Mouse (Mus musculus) hindbrain, embryonic 16.5 days (tissue): Measurements from ENCODE around the gene Zfp385b. TPM values are rescaled to one million over a fixed set of nuclear protein-coding genes. Genes with fewer than 3 reads are reported as not detected.
A peak's percentile ranks its signal among the peaks of the same experiment; 100 is the strongest.

Experiments
- ATAC-seq: fragments of 200-750 bp; cut with Nextera tagmentation; 2 replicates; pipeline ENCODE4 v1.8.0; 2017; ENCODE audit warnings: moderate TSS enrichment, moderate library complexity
- H3K27ac ChIP-seq: fragments of 300-500 bp; sonication (generic); 2 replicates; pipeline ENCODE4 v1.5.1; 2014; ENCODE audit warnings: low read depth, mild to moderate bottlenecking, control low read depth, low read length, moderate library complexity
- H3K27me3 ChIP-seq: fragments of 300-500 bp; sonication (generic); replicated peaks from 2 replicates; pipeline ENCODE4 v1.6.1; 2014; ENCODE audit warnings: low read length; ENCODE audit not compliant: control insufficient read depth, insufficient read depth
- H3K36me3 ChIP-seq: fragments of 300-500 bp; sonication (generic); 2 replicates; pipeline ENCODE4 v1.6.1; 2014; ENCODE audit warnings: mild to moderate bottlenecking, low read length, moderate library complexity, mixed read lengths; ENCODE audit not compliant: control insufficient read depth, insufficient read depth
- H3K4me1 ChIP-seq: fragments of 300-500 bp; sonication (generic); 2 replicates; pipeline ENCODE4 v1.6.1; 2014; ENCODE audit warnings: low read depth, low read length; ENCODE audit not compliant: control insufficient read depth, insufficient read depth
- H3K4me2 ChIP-seq: fragments of 300-500 bp; sonication (generic); 2 replicates; pipeline ENCODE4 v1.6.1; 2014; ENCODE audit warnings: mild to moderate bottlenecking, low read length, control low read depth, moderate library complexity
- H3K4me3 ChIP-seq: fragments of 300-500 bp; sonication (generic); 2 replicates; pipeline ENCODE4 v1.5.1; 2014; ENCODE audit warnings: mild to moderate bottlenecking, low read length, control low read depth, moderate library complexity
- H3K9ac ChIP-seq: fragments of 300-500 bp; sonication (generic); 2 replicates; pipeline ENCODE4 v1.6.1; 2014; ENCODE audit warnings: low read depth, mild to moderate bottlenecking, control low read depth, low read length, moderate library complexity
- H3K9me3 ChIP-seq: fragments of 300-500 bp; sonication (generic); 2 replicates; pipeline ENCODE4 v1.6.1; 2014; ENCODE audit warnings: mild to moderate bottlenecking, low read length, moderate library complexity; ENCODE audit not compliant: control insufficient read depth
- WGBS: fragments of 180-500 bp; shearing (Covaris S2); extraction: QIAGEN DNeasy Blood & Tissue Kit; methylation state at CpG from one replicate; pipeline ENCODE4 v1.1.7; 2014; 5-methylcytosine and 5-hydroxymethylcytosine counted together
- polyA plus RNA-seq: library from polyadenylated mRNA; unstranded; fragments of >200 nt; fragmentation: Nextera tagmentation; extraction: Ambion mirVana; gene quantifications from 2 replicates; pipeline ENCODE4 v1.2.1, GENCODE M21; 2015

Gene Zfp385b
- polyA plus RNA-seq, 1 experiment from 2014 or later, result 17.4 TPM

DNA sequence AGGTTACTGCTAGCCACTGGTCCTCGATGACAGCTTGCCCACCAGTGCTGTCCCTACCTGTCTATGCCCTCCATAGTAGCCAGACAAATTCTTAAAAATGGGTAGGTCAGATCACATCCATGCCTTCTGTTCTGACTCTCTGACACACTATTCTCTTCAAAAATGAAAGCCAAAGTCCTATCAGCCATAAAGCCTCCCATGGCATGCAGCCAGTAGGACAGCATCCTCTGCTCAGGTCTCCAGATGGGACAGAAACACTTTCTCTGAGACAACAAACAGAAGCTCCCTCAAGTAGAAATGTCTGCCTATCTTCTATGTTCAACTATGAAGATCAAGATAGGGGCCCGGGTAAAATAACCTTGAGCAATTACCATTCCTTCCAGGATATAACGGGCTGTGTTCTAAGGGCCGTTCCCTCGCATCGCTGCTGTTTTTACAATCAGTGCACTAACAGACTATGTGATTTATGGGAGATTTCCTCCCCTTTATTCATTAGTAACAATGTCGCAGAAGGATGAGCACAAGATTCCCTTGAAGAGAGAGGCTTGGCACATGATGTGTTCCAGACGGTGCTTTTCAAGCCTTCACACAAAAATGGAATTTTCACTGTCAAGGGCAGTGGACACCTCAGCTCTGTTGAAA is 49.3 kb downstream of the Zfp385b start:
- H3K4me3 ChIP-seq, result no peak overlapping the region
- 0 out of 2 replicates have a peak, but pooled peaks have one; percentile 14 for ATAC-seq
- no peaks in the 10 kb centered on the region for H3K9me3 ChIP-seq
- H3K27ac ChIP-seq, result no peak overlapping the region
- H3K27me3 ChIP-seq, result no peaks in the 10 kb centered on the region
- H3K4me2 ChIP-seq, result no peak overlapping the region
- H3K36me3 ChIP-seq, result no peaks in the 10 kb centered on the region
- no peak overlapping the region for H3K9ac ChIP-seq
- 79% methylated on average over 8 of the region's 8 CpGs for WGBS
- peaks cover 4% of the 10 kb centered on the region for H3K4me1 ChIP-seq

DNA sequence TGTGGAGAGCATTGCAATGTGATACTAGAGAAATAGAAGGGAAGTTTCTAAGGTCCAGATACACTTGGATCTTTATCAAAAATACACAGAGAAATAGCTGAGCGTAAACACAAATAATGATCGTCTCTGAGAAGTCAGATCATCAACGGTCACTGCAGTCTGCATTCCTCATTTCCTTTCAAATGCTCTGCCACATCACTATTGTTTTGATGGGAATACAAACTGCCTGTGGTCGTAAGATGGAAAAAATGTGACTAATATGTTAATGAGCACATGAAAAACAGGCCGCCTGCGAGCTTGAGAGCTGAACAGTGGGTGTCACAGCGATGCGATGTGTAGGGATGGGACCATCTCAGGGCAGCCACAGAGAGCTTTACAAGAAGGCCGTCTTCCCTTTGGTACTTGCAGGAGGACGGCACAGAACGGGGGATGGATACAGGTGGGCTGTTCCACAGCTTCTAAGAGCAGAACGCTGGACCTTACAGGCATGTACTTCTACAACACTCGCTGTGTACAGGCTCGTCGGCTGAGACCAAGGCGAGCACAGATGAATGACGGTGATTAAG is 51.0 kb downstream of the Zfp385b start:
- H3K9ac ChIP-seq, result no peak overlapping the region
- H3K4me3 ChIP-seq, result no peak overlapping the region
- no peaks in the 10 kb centered on the region for H3K27me3 ChIP-seq
- whole genome bisulfite sequencing, result 46% methylated on average over 17 of the region's 17 CpGs
- no peak overlapping the region for H3K27ac ChIP-seq
- no peaks in the 10 kb centered on the region for H3K9me3 ChIP-seq
- H3K36me3 ChIP-seq, result no peaks in the 10 kb centered on the region
- 0 out of 2 replicates have a peak, but pooled peaks have one; percentile 45 for ATAC-seq
- H3K4me1 ChIP-seq, result peaks cover 4% of the 10 kb centered on the region
- peak overlapping the region; percentile 35 for H3K4me2 ChIP-seq

DNA sequence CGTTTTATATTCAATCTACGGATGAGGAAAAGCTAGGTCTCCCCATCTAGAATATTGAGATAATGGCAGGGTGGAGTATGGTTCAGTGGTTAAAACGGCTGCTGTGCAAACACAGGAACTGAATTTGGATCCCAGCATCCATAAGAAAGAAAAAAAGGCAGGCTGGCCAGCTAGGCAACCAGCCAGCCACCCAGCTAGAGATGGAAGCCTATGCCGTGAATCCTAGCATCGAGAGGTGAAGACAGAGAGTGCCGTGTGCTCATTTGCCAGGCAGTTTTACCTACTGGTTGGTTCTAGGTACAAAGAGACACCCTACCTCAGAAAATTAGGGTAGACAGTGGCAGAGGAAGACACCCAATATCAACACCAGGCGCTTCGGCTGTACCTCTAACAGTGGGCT is 57.5 kb downstream of the Zfp385b start:
- H3K4me3 ChIP-seq, result no peak overlapping the region
- WGBS, result 93% methylated on average over 8 of the region's 8 CpGs
- no peaks in the 10 kb centered on the region for H3K36me3 ChIP-seq
- no peaks in the 10 kb centered on the region for H3K27me3 ChIP-seq
- ATAC-seq, result no peak
- H3K9me3 ChIP-seq, result no peaks in the 10 kb centered on the region
- no peak overlapping the region for H3K4me2 ChIP-seq
- no peak overlapping the region for H3K9ac ChIP-seq
- no peaks in the 10 kb centered on the region for H3K4me1 ChIP-seq
- H3K27ac ChIP-seq, result no peak overlapping the region

DNA sequence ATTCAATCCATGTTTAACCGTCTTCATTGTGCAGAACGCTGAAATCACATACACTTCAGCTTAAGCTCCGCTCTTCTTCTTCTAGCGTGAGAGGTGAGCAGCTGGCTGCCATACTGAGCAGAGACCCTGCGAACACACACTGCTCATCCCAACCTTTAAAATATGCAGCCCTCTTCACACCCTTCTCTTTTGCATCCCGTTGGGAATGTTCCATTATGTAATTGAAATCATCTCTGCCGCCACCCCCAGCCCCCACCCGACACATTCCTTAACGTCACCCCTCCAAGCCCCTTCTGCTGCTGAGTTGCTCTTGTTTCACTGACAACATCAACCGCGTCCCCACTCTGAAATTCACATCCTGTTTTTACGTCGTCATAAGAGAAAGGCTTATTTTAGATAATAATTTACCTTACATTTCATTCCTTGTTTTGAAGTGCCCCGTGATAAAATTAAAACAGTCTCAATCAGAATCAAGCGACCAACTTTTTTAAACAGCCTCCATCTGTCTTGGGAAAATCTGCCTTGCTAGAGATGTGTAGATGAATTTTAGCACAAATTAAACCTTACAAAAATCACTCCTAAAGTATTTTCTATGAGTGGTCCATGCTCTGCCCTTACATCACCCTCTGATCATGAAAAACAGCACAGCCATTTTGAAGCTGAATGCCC is 60.9 kb downstream of the Zfp385b start:
- no peak for ATAC-seq

DNA sequence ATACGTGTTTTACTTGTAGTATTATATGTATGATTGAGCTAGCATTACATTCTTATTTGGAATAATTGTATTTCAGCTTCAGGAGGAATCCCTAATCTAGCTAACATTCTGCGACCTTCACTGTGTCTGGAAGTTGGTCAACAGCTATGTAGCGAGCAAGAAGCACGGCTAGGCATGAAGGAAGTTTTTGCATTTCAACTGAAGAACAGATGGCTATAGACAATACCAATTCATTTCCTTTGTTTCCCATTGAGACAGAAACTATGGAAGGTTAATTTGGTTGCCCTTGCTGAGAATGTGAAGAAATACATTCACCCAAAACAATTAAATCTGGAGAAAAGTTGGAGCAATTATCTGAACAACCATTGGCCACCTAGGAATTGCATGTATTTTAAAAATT is 66.9 kb downstream of the Zfp385b start:
- Histone ChIP-seq H3K27ac (no peak overlapping the region), H3K4me2 (no peak overlapping the region), H3K4me1 (no peaks in the 10 kb centered on the region), H3K9ac (no peak overlapping the region), H3K36me3 (no peaks in the 10 kb centered on the region), H3K9me3 (no peaks in the 10 kb centered on the region), H3K27me3 (no peaks in the 10 kb centered on the region), H3K4me3 (no peak overlapping the region)
- WGBS, result 45% methylated on average over 4 of the region's 4 CpGs
- no peak for ATAC-seq

More for the DNA sequence above, 60.9 kb downstream of the Zfp385b start:
- H3K27me3 ChIP-seq, result no peaks in the 10 kb centered on the region
- no peak overlapping the region for H3K27ac ChIP-seq
- H3K9ac ChIP-seq, result no peak overlapping the region
- no peak overlapping the region for H3K4me2 ChIP-seq
- no peaks in the 10 kb centered on the region for H3K4me1 ChIP-seq
- 71% methylated on average over 15 of the region's 15 CpGs for WGBS
- H3K36me3 ChIP-seq, result no peaks in the 10 kb centered on the region
- no peaks in the 10 kb centered on the region for H3K9me3 ChIP-seq
- no peak overlapping the region for H3K4me3 ChIP-seq

DNA sequence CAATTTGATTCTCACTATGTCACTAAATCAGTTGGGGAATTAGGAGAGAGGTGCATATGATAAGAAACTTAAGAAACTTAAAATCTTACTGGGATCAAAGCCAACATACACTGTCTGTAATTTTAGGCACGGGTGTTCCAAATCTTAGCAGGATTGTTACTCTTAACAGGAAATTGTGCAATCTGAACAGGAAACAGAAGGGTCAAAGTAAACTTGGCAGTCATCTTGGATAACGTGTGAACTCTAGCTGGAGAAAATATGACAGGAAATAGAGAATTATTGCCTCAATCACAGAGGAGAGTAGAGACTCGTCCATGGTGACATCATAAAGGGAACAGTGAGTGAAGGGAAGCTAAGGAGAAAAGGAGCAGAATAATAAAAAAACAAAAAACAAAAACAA is 69.8 kb downstream of the Zfp385b start:
- no peak overlapping the region for H3K27ac ChIP-seq
- ATAC-seq, result no peak
- H3K9ac ChIP-seq, result no peak overlapping the region
- H3K9me3 ChIP-seq, result no peaks in the 10 kb centered on the region
- no peak overlapping the region for H3K4me3 ChIP-seq
- 69% methylated on average over 3 of the region's 3 CpGs for WGBS
- no peaks in the 10 kb centered on the region for H3K36me3 ChIP-seq
- no peaks in the 10 kb centered on the region for H3K27me3 ChIP-seq
- H3K4me1 ChIP-seq, result no peaks in the 10 kb centered on the region
- no peak overlapping the region for H3K4me2 ChIP-seq

DNA sequence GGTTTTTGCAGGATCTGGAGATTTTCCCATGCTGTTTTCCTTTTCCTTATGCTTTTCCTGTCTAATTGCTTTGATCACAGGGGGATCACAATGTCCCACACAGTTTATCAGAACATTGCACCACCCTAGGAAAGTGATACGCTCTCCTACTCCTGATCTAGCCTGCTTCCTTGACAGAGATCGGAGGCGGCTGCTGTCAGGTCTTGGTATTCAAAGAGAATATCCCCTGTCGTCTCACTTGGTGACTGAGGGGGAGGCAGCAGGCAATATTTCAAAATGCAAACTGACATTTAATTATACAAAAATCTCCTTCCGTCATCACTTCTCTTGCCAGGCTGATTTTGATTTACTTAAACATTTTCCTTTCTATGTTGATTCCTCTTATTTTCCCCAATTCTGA is 73.0 kb downstream of the Zfp385b start:
- Histone ChIP-seq H3K27ac (no peak overlapping the region), H3K9me3 (no peaks in the 10 kb centered on the region), H3K4me3 (no peak overlapping the region), H3K9ac (no peak overlapping the region), H3K4me2 (no peak overlapping the region), H3K4me1 (no peaks in the 10 kb centered on the region), H3K27me3 (no peaks in the 10 kb centered on the region), H3K36me3 (no peaks in the 10 kb centered on the region)
- no peak for ATAC-seq
- 71% methylated on average over 5 of the region's 5 CpGs for WGBS

DNA sequence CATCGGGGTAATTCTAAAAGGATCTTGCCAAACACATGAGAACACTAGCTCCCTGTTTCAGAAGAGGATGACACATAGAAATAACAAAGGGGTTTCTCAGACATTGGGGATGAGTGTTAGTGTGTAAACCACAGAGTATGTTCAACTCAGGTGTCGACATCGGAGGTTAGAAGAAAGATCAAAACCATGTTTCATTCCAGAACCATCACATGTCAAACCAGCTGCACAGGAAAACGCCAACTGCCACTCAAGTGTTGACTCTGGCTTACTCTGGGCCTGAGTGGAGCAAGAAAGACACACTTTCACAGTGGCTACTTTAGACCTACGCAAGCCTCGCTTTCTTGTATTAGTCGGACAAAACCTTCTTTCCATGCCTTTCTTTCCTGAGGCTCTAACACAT is 74.2 kb downstream of the Zfp385b start:
- H3K36me3 ChIP-seq, result no peaks in the 10 kb centered on the region
- no peaks in the 10 kb centered on the region for H3K9me3 ChIP-seq
- H3K9ac ChIP-seq, result no peak overlapping the region
- no peaks in the 10 kb centered on the region for H3K4me1 ChIP-seq
- H3K27me3 ChIP-seq, result no peaks in the 10 kb centered on the region
- WGBS, result 98% methylated on average over 7 of the region's 7 CpGs
- no peak for ATAC-seq
- H3K27ac ChIP-seq, result no peak overlapping the region
- no peak overlapping the region for H3K4me3 ChIP-seq
- no peak overlapping the region for H3K4me2 ChIP-seq

DNA sequence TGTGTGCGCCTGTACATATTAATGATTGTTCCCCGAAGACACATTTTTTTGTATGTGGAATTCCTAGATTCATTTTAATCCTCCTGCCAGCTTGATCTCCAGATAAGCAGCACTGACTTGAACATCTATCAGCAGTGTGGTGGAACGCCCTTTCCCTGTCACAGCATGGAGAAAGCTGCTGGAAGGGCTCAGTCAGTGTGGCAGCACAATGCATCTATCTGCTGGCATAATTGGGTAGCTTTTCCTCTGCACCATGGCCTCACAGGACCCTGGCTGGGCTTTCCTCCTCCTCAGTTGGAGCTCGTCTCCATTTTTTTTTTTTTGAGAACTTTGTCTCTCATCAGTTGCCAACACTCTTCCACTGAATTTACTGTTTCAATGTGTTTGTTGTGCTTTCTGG is 77.1 kb downstream of the Zfp385b start:
- H3K9me3 ChIP-seq, result no peaks in the 10 kb centered on the region
- 51% methylated on average over 4 of the region's 4 CpGs for WGBS
- H3K9ac ChIP-seq, result no peak overlapping the region
- no peaks in the 10 kb centered on the region for H3K27me3 ChIP-seq
- ATAC-seq, result 0 out of 2 replicates have a peak, but pooled peaks have one; percentile 52
- H3K4me3 ChIP-seq, result no peak overlapping the region
- H3K36me3 ChIP-seq, result no peaks in the 10 kb centered on the region
- no peaks in the 10 kb centered on the region for H3K4me1 ChIP-seq
- H3K27ac ChIP-seq, result no peak overlapping the region
- no peak overlapping the region for H3K4me2 ChIP-seq
